Mouse (Mus musculus) neural tube, embryonic 13.5 days (tissue): Measurements from ENCODE around the gene Hes1. TPM values are rescaled to one million over a fixed set of nuclear protein-coding genes. Genes with fewer than 3 reads are reported as not detected.
A peak's percentile ranks its signal among the peaks of the same experiment; 100 is the strongest.

ENCODE experiments used
- ATAC-seq: fragments of 200-750 bp; cut with Nextera tagmentation; 2 replicates; pipeline ENCODE4 v1.8.0; 2017; ENCODE audit warnings: low read depth, mild to moderate bottlenecking, moderate TSS enrichment, moderate library complexity
- H3K27ac ChIP-seq: fragments of 300-500 bp; sonication (generic); replicated peaks from 2 replicates; pipeline ENCODE4 v1.5.1; 2015; ENCODE audit warnings: moderate library complexity, mild to moderate bottlenecking, inconsistent platforms
- H3K27me3 ChIP-seq: fragments of 300-500 bp; sonication (generic); 2 replicates; pipeline ENCODE4 v1.6.1; 2015; ENCODE audit warnings: mild to moderate bottlenecking, inconsistent platforms
- H3K36me3 ChIP-seq: fragments of 300-500 bp; sonication (generic); 2 replicates; pipeline ENCODE4 v1.6.1; 2015; ENCODE audit warnings: mild to moderate bottlenecking, inconsistent platforms
- H3K4me1 ChIP-seq: fragments of 300-500 bp; sonication (generic); replicated peaks from 2 replicates; pipeline ENCODE4 v1.6.1; 2015; ENCODE audit warnings: inconsistent platforms
- H3K4me2 ChIP-seq: fragments of 300-500 bp; sonication (generic); 2 replicates; pipeline ENCODE4 v1.6.1; 2015; ENCODE audit warnings: inconsistent platforms, mild to moderate bottlenecking, moderate library complexity
- H3K4me3 ChIP-seq: fragments of 300-500 bp; sonication (generic); 2 replicates; pipeline ENCODE4 v1.5.1; 2015; ENCODE audit warnings: mild to moderate bottlenecking, inconsistent platforms
- H3K9ac ChIP-seq: fragments of 300-500 bp; sonication (generic); 2 replicates; pipeline ENCODE4 v1.6.1; 2015; ENCODE audit warnings: moderate library complexity, mild to moderate bottlenecking, inconsistent platforms
- H3K9me3 ChIP-seq: fragments of 300-500 bp; sonication (generic); 2 replicates; pipeline ENCODE4 v1.6.1; 2016; ENCODE audit warnings: inconsistent platforms
- WGBS: fragments of 180-500 bp; shearing (Covaris S2); methylation state at CpG from one replicate; pipeline ENCODE4 v1.1.7; 2015; 5-methylcytosine and 5-hydroxymethylcytosine counted together
- polyA plus RNA-seq: library from polyadenylated mRNA; unstranded; fragments of >200 nt; fragmentation: Nextera tagmentation; extraction: Ambion mirVana; gene quantifications from 2 replicates; pipeline ENCODE4 v1.2.1, GENCODE M21; 2015

Gene Hes1
- polyA plus RNA-seq, 1 experiment from 2014 or later, result 19.4 TPM

DNA sequence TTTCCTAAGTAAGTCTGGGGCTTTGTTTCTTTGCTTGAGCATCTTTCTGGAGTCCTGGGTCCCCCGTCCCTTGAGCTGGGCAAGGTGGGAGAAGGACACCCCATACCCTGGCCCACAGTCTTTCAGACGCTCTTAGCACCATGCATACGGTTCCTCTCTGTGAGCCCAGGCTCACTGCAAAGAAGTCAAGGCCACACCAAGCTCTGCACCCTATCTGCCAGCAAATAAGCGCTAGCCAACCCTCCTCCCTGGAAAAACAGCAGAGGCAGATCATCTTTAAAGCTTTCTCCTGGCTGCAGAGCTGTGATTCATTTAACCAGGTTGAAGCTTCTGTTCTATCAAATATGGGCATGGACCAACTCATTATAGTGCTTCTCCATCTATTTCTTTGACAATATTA lies 9.6 kb upstream of the Hes1 start:
- no peak for ATAC-seq

DNA sequence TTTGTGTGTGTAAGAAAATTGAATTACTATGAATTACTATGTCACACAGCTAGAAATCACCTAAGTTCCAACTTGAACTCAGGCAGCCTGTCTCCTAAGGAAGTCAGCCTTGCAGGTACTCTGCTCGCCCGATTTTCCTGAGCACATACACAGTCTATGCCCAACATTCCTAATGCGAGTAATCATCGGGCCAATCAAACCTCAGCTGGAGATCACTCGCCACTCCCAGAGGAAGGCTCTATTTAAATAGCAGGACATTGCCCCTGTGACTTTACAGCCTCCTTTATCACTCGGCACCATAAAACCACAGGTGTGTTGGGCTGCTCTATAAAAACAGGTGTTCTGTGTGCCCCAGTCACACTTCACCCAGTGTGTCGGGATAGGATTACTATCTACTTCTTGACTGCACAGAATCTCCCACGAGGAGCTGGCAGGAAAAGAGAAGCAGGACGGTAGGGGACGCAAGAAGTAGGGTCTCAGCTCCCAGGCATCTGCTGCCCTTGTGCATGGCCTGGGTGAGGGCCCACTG lies 8.8 kb upstream of the Hes1 start:
- H3K4me1 ChIP-seq, result peaks cover 24% of the 10 kb centered on the region
- peaks cover 81% of the 10 kb centered on the region for H3K27me3 ChIP-seq
- H3K4me2 ChIP-seq, result no peak overlapping the region
- no peaks in the 10 kb centered on the region for H3K36me3 ChIP-seq
- WGBS, result 22% methylated on average over 10 of the region's 10 CpGs
- H3K9me3 ChIP-seq, result no peaks in the 10 kb centered on the region
- no peak overlapping the region for H3K9ac ChIP-seq
- no peak overlapping the region for H3K4me3 ChIP-seq
- H3K27ac ChIP-seq, result no peak overlapping the region
- no peak for ATAC-seq

More for the DNA sequence above, 9.6 kb upstream of the Hes1 start:
- Histone ChIP-seq H3K27ac (no peak overlapping the region), H3K27me3 (peaks cover 79% of the 10 kb centered on the region), H3K36me3 (no peaks in the 10 kb centered on the region), H3K9ac (no peak overlapping the region), H3K4me2 (no peak overlapping the region), H3K4me1 (peaks cover 15% of the 10 kb centered on the region), H3K4me3 (no peak overlapping the region), H3K9me3 (no peaks in the 10 kb centered on the region)
- WGBS, result 75% methylated on average over 4 of the region's 4 CpGs

DNA sequence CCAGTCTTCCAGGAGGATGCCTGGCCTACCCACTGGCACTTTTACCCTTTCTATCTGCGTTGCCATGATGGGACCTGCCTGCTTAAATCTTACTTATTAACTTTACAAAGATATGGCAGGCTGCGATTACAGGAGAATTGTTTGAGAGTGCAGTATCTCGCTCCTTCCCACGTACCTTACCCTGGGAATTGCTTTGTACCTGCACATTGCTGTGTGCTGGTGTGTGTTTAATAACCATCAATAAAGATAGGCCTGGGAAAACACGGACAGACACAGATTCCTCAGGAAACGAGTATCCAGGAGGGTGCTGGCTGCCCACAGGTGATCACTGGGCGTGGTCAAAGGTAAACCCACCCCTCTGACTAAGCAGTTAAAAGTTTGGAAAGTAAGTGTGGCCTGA lies 8.3 kb upstream of the Hes1 start:
- Histone ChIP-seq H3K27ac (no peak overlapping the region), H3K9me3 (no peaks in the 10 kb centered on the region), H3K9ac (no peak overlapping the region), H3K4me3 (no peak overlapping the region), H3K27me3 (peaks cover 83% of the 10 kb centered on the region), H3K4me1 (peaks cover 29% of the 10 kb centered on the region), H3K36me3 (no peaks in the 10 kb centered on the region), H3K4me2 (no peak overlapping the region)
- ATAC-seq, result no peak
- WGBS, result 70% methylated on average over 7 of the region's 7 CpGs

- no peaks in the 10 kb centered on the region for H3K9me3 ChIP-seq
- ATAC-seq, result peak; percentile 52; the same call in 1 of the 2 replicates
- no peak overlapping the region for H3K4me3 ChIP-seq
- H3K27ac ChIP-seq, result no peak overlapping the region
- WGBS, result 75% methylated on average over 2 of the region's 2 CpGs
- H3K4me2 ChIP-seq, result no peak overlapping the region
- H3K9ac ChIP-seq, result no peak overlapping the region
- peaks cover 39% of the 10 kb centered on the region for H3K4me1 ChIP-seq
- H3K36me3 ChIP-seq, result no peaks in the 10 kb centered on the region
- peaks cover 85% of the 10 kb centered on the region for H3K27me3 ChIP-seq
Observed at GRCm38 (mm10) chr16:30056906-30057305, 7.3 kb upstream of the Hes1 start.

DNA sequence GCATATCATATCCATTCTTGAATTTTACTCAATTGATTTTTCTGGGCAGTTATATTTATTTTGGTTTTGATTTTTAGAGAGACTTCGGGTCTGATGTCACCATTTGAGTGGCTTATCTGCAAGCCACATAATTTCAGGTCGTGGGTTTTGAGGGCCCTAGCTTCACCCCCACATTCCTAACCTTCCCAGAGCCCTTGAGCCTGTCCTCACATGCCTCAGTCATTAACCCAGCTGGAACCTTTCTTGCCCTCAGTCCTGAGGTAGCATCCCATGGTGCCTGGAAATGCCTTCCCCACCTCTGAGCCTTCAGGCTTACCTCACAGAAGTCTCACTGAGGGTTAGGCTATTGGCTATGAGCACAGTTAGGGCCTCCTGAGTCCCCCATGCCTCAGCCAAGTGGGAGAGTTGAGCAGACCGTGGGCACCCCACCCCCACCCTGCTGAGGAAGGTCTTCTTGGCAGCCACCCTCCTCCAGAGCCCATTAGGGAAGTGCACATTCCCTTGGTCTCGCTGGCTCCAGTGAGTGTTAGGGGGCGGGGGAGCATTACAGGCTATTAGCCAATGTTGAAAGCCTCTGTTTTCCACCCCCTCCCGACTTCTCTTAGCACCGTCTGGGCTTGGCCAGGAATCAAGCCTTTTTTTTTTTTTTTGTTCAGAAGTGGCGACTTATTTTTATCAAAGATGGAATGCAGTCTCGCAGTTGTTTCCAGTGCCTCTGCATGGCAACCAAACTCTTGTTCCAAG lies 5.0 kb upstream of the Hes1 start:
- H3K9me3 ChIP-seq, result no peaks in the 10 kb centered on the region
- no peaks in the 10 kb centered on the region for H3K36me3 ChIP-seq
- peaks cover 53% of the 10 kb centered on the region for H3K4me1 ChIP-seq
- no peak overlapping the region for H3K9ac ChIP-seq
- peaks cover 79% of the 10 kb centered on the region for H3K27me3 ChIP-seq
- H3K4me2 ChIP-seq, result 0 out of 2 replicates have a peak overlapping the region, but pooled peaks have one; percentile 5
- peak; percentile 7; the same call in 1 of the 2 replicates for ATAC-seq
- H3K27ac ChIP-seq, result no peak overlapping the region
- no peak overlapping the region for H3K4me3 ChIP-seq
- WGBS, result 18% methylated on average over 9 of the region's 9 CpGs

GRCm38 (mm10) chr16:30060412-30060811 lies 3.8 kb upstream of the Hes1 start:
- H3K27ac ChIP-seq, result no peak overlapping the region
- WGBS, result 17% methylated on average over 8 of the region's 8 CpGs
- H3K27me3 ChIP-seq, result peaks cover 76% of the 10 kb centered on the region
- H3K9me3 ChIP-seq, result no peaks in the 10 kb centered on the region
- no peaks in the 10 kb centered on the region for H3K36me3 ChIP-seq
- ATAC-seq, result no peak
- no peak overlapping the region for H3K9ac ChIP-seq
- peaks cover 59% of the 10 kb centered on the region for H3K4me1 ChIP-seq
- H3K4me3 ChIP-seq, result no peak overlapping the region
- H3K4me2 ChIP-seq, result no peak overlapping the region

- Histone ChIP-seq H3K9ac (peak overlapping the region; percentile 85), H3K4me2 (peak overlapping the region; percentile 95), H3K27me3 (peaks cover 67% of the 10 kb centered on the region), H3K4me1 (peaks cover 70% of the 10 kb centered on the region), H3K9me3 (no peaks in the 10 kb centered on the region), H3K27ac (peak overlapping the region; percentile 93), H3K36me3 (no peaks in the 10 kb centered on the region), H3K4me3 (peak overlapping the region; percentile 67)
- no peak for ATAC-seq
- 19% methylated on average over 12 of the region's 12 CpGs for WGBS
Observed at GRCm38 (mm10) chr16:30062242-30063030, 1.7 kb upstream of the Hes1 start.

DNA sequence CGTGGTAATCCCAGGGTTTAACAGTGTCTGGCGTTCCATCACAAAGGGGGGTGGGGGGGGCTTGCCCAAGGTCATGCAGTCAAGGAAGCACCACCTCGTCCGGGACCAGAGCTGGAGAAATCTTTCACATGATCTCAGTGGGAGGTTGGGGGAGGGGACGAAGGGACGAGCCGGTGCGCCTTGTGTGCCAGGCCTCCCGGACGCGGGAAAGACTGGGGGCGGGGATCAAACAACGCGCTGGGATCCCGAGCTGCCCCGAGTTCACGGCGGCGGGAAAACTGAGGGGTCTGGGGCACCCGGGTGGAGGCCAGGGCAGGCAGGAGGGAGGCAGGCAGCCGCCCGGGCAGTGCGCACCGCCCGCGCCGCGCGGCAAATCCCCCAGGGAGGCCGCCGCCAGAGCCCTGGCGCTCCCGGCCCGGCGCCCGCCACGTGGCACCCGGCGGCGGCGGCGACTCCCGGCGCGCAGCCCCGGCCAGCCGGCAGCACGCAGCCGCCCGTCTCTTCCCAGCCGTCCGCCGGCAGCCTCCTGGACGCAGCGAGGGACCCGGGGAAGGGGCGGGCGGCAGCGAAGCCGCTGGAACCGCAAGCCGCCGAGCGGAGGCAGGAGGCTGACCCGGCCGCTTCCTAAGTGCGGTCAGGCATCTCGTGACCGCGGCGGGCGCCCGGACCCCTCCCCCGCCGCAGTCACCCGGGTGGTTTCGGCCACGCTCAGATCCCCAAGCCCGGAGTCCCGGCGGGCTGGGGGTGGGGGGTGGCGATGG lies 883 bp upstream of the Hes1 start:
- Histone ChIP-seq H3K4me2 (peak overlapping the region; percentile 95), H3K4me3 (peak overlapping the region; percentile 67), H3K36me3 (no peaks in the 10 kb centered on the region), H3K9me3 (no peaks in the 10 kb centered on the region), H3K27me3 (peaks cover 64% of the 10 kb centered on the region), H3K4me1 (peaks cover 76% of the 10 kb centered on the region), H3K27ac (peak overlapping the region; percentile 93), H3K9ac (peak overlapping the region; percentile 85)
- peak; percentile 32 for ATAC-seq
- under 1% methylated on average over 63 of the region's 82 CpGs for WGBS

- H3K4me1 ChIP-seq, result peaks cover 80% of the 10 kb centered on the region
- H3K4me2 ChIP-seq, result peak overlapping the region; percentile 95
- H3K4me3 ChIP-seq, result peak overlapping the region; percentile 67
- peak overlapping the region; percentile 85 for H3K9ac ChIP-seq
- WGBS, result 0% methylated on average over 8 of the region's 8 CpGs
- H3K27me3 ChIP-seq, result peaks cover 58% of the 10 kb centered on the region
- ATAC-seq, result no peak
- H3K36me3 ChIP-seq, result no peaks in the 10 kb centered on the region
- H3K27ac ChIP-seq, result peak overlapping the region; percentile 93
- no peaks in the 10 kb centered on the region for H3K9me3 ChIP-seq
Observed at GRCm38 (mm10) chr16:30064613-30065012, 429 bp downstream of the Hes1 start.

DNA sequence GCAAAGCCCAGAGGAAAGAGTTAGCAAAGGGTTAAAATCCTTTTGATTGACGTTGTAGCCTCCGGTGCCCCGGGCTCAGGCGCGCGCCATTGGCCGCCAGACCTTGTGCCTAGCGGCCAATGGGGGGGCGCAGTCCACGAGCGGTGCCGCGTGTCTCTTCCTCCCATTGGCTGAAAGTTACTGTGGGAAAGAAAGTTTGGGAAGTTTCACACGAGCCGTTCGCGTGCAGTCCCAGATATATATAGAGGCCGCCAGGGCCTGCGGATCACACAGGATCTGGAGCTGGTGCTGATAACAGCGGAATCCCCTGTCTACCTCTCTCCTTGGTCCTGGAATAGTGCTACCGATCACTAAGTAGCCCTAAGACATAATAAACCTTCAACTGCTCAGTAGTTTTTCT lies 893 bp downstream of the Hes1 start:
- Histone ChIP-seq H3K36me3 (no peaks in the 10 kb centered on the region), H3K27me3 (peaks cover 55% of the 10 kb centered on the region), H3K9ac (peak overlapping the region; percentile 73), H3K9me3 (no peaks in the 10 kb centered on the region), H3K4me2 (peak overlapping the region; percentile 95), H3K4me1 (peaks cover 80% of the 10 kb centered on the region), H3K27ac (peak overlapping the region; percentile 86; the same call in 1 of the 2 replicates), H3K4me3 (peak overlapping the region; percentile 67)
- peak; percentile 47 for ATAC-seq
- WGBS, result under 1% methylated on average over 21 of the region's 21 CpGs

DNA sequence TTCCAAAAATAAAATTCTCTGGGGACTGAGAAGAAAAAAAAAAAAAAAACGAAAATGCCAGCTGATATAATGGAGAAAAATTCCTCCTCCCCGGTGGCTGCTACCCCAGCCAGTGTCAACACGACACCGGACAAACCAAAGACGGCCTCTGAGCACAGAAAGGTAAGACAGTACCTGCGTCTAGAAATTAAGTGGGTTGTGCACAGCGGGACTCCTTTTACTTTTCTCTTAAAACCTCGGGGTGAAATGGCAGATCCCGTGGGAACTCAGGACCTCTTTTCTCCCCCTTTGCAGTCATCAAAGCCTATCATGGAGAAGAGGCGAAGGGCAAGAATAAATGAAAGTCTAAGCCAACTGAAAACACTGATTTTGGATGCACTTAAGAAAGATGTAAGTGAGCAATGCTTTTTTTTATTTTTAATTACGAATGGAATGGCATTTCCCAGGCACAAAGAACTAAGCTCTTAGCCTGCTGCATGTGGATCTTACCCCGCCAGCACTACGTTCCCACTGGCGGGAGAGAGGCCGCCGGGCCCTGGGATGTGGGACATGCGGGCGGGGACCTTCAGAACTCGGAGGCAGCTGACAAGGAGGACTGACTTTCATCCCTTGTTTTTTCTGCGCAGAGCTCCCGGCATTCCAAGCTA lies 1.5 kb downstream of the Hes1 start:
- no peak for ATAC-seq

More for the DNA sequence above, 1.5 kb downstream of the Hes1 start:
- Histone ChIP-seq H3K9ac (peak overlapping the region; percentile 73), H3K4me2 (peak overlapping the region; percentile 95), H3K27me3 (peaks cover 50% of the 10 kb centered on the region), H3K4me3 (peak overlapping the region; percentile 67), H3K36me3 (no peaks in the 10 kb centered on the region), H3K9me3 (no peaks in the 10 kb centered on the region), H3K4me1 (peaks cover 80% of the 10 kb centered on the region), H3K27ac (peak overlapping the region; percentile 86)
- under 1% methylated on average over 21 of the region's 21 CpGs for WGBS
